Mouse (Mus musculus) heart, adult 2 months (tissue): ENCODE measurements at regions not wholly inside any gene's neighbourhood (a gene's known extent, or its start where the extent isn't known, plus 50 kb on each side); places are given as distances from the start of the nearest gene placed in this dataset.

Experiments
- CTCF ChIP-seq: fragments of 200-600 bp; IDR thresholded peaks from 2 replicates; pipeline ENCODE4 v1.8.1; 2022; ENCODE audit warnings: antibody characterized with exemption, mild to moderate bottlenecking, moderate library complexity
- EP300 ChIP-seq: fragments of 200-500 bp; IDR thresholded peaks from 2 replicates; pipeline ENCODE4 v1.6.1; 2011; ENCODE audit warnings: low read depth, low read length, control low read depth; ENCODE audit not compliant: insufficient read depth
- POLR2A ChIP-seq: fragments of 200-500 bp; IDR thresholded peaks from 2 replicates; pipeline ENCODE4 v1.6.1; 2011; ENCODE audit warnings: mild to moderate bottlenecking, low read depth, low read length, control low read depth; ENCODE audit not compliant: insufficient read depth

DNA sequence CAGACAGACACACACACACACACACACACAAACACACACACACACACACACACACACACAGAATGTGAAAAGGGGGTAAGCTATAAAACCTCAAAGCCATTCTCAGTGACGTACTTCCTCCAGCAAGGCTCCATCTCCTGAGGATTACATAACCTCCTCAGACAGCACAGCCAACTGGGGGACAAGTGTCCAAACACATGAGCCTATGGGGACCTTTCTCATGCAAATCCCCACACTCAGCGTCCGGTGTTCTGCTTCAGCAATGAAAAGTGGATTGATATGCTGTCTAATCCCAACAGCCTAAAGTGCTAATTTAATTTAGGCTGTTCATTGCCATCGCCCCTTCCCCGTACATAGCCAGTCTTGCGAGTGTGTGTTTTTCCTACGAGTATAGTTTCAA lies 206.9 kb downstream of the Phlda1 start:
- TF ChIP-seq POLR2A: no peak
- no peak for TF ChIP-seq CTCF
- TF ChIP-seq EP300: no peak
